Mouse (Mus musculus) liver, adult (tissue): ENCODE measurements around the gene Gm30191.

Experiments used
- GATA4 ChIP-seq: IDR thresholded peaks from 2 replicates; pipeline ENCODE4 v1.6.1; 2014; ENCODE audit warnings: mild to moderate bottlenecking, low read length; ENCODE audit not compliant: insufficient replicate concordance

The Gm30191 gene

GRCm38 (mm10) chr4:134246719-134247258, at the start of gene Gm30191:
Gm30191 (plus strand) TSS chr4:134246935.
- TF ChIP-seq GATA4 = no peak

- TF ChIP-seq GATA4 = no peak
Observed at GRCm38 (mm10) chr4:134199371-134199770, 47.4 kb upstream of the Gm30191 start.

GRCm38 (mm10) chr4:134202904-134203303, 43.8 kb upstream of the Gm30191 start, which contains the start of gene Gm7534:
Gm7534 (minus strand) TSS chr4:134203004.
- TF ChIP-seq GATA4 = no peak

- no peak for TF ChIP-seq GATA4
Observed at GRCm38 (mm10) chr4:134203340-134203896, 43.3 kb upstream of the Gm30191 start.

- no peak for TF ChIP-seq GATA4
Observed at GRCm38 (mm10) chr4:134206488-134207053, 40.2 kb upstream of the Gm30191 start.

- TF ChIP-seq GATA4 = no peak
Observed at GRCm38 (mm10) chr4:134222793-134223600, 23.7 kb upstream of the Gm30191 start.

GRCm38 (mm10) chr4:134227194-134227593, 19.5 kb upstream of the Gm30191 start, which contains the start of gene Catsper4:
Catsper4 (minus strand) TSS chr4:134227383.
- no peak for TF ChIP-seq GATA4

- TF ChIP-seq GATA4 = no peak
Observed at GRCm38 (mm10) chr4:134230431-134230830, 16.3 kb upstream of the Gm30191 start.

- TF ChIP-seq GATA4 = no peak
Observed at GRCm38 (mm10) chr4:134234876-134235275, 11.9 kb upstream of the Gm30191 start.

GRCm38 (mm10) chr4:134237582-134238278, 9.0 kb upstream of the Gm30191 start:
- TF ChIP-seq GATA4 = no peak

- no peak for TF ChIP-seq GATA4
Observed at GRCm38 (mm10) chr4:134238279-134238651, 8.5 kb upstream of the Gm30191 start, which contains the start of gene Cnksr1. Cnksr1 (minus strand) TSS chr4:134238399.

- TF ChIP-seq GATA4 = no peak
Observed at GRCm38 (mm10) chr4:134238686-134239085, 8.0 kb upstream of the Gm30191 start.

GRCm38 (mm10) chr4:134243516-134244250, 3.1 kb upstream of the Gm30191 start, which contains the start of gene E130218I03Rik:
E130218I03Rik (plus strand) TSS chr4:134243662.
- no peak for TF ChIP-seq GATA4

GRCm38 (mm10) chr4:134245148-134245843, 1.4 kb upstream of the Gm30191 start, which contains the start of gene Zfp593:
Zfp593 (minus strand) TSS chr4:134245592.
- no peak for TF ChIP-seq GATA4
